Mouse (Mus musculus): ENCODE data around the gene Gdf15. TPM values are rescaled to one million over a fixed set of nuclear protein-coding genes. Genes with fewer than 3 reads are reported as not detected.

The Gdf15 gene
- not detected for polyA plus RNA-seq (2017; shearing (Covaris generic))

GRCm38 (mm10) chr8:70632346-70632892 lies at the start of gene Gdf15:
TSS of gene Gdf15 (minus strand) at chr8:70632456.
- no peak for ATAC-seq

DNA sequence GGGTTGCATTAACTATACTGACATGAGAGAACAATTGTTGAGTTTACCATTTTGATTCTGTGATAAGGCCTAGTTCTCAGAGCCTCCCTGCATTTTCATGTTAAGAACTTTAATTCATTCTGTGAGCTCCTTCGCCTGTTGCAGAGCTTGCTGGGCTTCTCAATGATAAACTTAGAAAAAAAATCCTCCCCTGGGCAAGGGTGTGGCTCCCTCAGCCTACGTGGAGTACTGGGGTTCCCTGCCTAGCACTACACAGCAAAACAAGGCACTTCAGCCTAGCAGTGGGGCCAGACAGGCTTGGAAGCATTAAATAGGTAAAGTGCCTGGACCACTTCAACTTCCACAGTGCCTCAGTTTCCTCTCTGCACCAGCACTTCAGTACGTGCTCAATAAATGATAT lies 49.2 kb upstream of the Gdf15 start:
- ATAC-seq: no peak

DNA sequence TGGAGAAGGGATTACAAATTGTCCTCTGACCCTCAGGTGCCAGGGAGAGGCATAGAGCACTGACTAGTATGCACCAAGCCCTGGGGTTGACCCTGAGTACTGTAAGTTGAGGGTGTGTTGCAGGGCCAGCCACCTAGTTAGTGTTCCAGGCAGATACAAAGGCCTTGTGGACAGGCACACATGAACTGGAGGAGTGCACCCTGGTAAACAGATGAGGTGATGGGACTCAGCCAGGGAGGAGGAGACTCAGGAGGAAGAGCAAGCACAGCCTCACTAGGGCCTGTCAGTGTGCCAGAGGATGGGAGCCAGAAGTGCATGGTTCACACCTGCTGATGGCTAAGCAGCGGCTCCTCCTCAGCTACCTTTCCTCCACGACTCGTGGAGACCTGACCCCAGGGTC lies 47.8 kb upstream of the Gdf15 start:
- ATAC-seq: no peak

DNA sequence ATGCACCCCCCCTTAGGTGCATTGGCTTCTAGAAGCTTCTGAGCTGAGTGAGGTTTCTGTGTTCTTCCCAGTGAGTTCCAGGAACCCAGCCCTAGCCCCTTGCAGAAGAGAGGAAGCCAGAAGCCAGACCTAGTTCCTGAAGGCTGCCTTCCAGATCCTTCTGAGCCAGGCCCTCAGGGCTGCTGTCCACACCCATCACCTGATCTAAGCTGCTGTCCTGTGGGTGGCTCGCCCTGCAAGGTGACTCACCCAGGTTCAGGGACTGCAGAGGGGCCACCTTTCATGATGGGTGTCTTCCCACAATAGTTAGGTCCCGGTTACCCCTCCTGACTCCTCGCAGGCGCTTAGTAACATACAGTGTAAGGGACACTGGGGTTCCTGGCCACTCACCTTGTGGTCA lies 47.1 kb upstream of the Gdf15 start:
- no peak for ATAC-seq

DNA sequence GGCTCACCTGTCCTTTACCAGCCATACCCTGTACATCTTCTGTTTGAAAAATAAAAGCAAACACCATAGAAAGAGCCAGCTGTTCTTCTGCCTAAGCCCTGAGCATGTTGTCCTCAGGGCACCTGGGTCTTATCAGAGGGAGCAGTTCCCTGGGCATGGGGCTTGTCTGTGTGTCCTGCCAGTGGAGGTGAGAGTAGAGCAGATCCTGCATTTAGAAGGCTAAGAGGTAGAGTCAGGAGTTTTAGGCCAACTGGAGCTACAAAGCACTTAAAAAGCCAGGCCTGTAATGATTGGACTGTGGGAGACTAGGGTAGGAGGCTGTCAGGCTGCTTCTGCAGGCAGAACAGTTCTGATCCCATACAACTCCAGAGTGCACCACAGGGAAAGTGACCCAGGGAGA lies 46.4 kb upstream of the Gdf15 start:
- ATAC-seq: no peak

- no peak for ATAC-seq
These were observed 45.3 kb upstream of the Gdf15 start for GRCm38 (mm10) chr8:70677451-70678080.

DNA sequence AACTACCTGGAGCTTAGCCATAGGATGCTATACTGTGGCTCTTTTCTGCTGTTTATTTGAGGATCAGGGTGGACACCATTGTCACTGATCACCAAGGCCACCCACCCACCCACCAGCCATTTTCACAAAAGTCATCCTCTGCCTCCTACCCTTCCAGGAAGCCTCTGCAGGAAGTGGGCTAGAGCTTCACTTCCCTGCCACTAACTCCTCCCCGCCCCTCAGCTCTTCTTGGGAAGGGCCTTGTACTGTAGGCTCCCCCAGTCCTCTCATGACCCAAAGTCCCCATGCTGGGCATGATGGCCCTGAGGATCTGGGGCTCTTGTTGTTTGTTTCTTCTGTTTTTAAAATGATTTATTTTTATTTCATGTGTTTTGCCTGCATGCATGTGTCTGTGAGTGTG lies 43.1 kb upstream of the Gdf15 start:
- peak; percentile 44 for ATAC-seq

DNA sequence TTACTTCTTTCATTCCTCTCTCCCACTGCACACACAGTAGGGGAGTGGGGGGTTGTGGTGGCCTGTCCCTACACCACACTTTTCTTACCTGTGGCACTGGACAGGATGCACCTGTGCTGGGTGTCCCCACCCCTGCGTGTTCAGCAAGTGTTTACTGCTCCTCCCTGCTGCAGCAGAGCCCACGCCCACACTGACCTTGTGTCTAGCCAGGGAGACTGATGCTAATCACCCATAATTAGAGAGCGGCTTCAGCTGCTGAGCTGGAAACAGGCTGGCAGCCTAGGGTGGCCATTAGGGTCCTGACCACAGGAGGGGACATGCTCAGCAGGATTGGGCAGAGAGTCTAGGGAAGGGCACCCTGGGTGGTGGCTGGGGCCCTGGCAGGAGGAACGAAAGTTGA lies 42.5 kb upstream of the Gdf15 start:
- no peak for ATAC-seq

DNA sequence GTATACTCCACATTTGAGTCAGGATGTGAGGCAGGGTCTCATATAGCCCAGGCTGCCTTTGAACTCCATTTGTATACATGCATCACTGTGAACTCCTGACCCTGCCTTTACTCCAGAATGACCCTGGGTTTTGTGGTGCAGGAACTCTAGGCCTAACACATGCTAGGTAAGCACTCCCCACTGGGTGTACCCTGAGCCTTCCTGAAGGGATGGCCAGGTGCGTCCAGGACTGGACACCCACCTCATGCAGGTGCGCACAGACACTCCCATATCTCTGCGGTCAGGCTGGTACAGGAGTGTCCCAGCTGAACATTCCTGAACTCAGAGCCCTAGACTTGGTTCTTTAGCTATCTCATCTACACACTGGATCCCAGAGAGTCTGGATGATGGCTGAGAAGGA lies 41.9 kb upstream of the Gdf15 start:
- no peak for ATAC-seq

DNA sequence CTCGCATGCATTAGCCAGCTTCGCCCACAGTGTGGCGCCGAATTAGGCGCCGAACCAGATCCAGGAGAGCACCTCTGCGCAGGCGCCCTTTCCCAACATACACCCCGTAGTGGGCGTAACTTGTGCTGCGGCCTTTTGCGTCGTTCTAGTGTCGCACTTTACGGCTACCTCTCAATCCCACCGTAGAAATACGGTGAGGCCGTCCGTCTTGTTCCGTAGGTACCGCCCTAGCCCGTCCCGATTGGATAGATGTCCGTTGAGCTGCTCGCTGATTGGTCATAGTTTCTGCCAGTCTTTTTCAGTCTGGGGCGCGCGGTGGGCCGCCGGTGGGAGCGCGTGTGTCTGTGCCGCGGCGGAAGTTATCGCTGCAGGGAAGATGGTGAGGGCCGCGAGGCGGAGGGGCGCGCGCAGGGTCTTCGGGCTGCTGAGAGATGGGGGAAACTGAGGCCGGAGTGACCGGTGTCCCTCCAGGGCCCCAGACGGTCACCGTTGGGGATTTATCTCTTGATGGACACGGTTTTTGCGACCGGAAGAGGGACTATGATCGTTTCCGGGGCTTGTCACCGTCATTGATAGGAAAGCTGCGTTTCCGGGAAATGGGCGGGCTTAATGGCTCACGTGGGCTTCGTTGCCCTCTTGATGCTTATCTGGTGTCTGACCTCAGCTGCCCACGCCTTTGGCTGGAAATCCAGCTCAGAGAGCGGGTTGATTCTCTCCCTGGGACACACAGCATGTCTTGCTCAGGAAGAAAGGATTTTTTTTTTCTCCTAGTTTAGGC lies 41.0 kb upstream of the Gdf15 start, which contains the start of gene Lsm4:
Gene Lsm4 (plus strand): TSS at position 170 of the 778 bp plus-strand sequence.
- ATAC-seq: peak; percentile 90

- ATAC-seq: no peak
These were observed 40.2 kb upstream of the Gdf15 start for GRCm38 (mm10) chr8:70672325-70673078.

GRCm38 (mm10) chr8:70671615-70672324 lies 39.5 kb upstream of the Gdf15 start:
- no peak for ATAC-seq

- no peak for ATAC-seq
These were observed 34.8 kb upstream of the Gdf15 start for GRCm38 (mm10) chr8:70667071-70667470.

GRCm38 (mm10) chr8:70665599-70665998 lies 33.3 kb upstream of the Gdf15 start:
- no peak for ATAC-seq

DNA sequence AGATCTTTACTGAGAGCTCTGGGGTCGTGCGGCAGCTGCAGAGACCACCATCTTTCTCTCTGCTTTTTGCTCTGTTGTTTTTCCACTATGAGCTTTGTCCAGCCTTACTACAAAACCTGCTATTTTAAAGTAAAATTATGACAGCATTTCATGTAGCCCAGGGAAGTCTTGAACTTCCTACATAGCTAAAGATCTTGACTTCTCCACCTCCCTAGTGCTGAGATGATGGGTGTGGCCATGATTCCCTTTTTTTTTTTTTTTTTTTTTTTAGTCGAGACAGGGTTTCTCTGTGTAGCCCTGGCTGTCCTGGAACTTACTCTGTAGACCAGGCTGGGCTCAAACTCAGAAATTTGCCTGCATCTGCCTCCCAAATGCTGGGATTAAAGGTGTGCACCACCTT lies 32.4 kb upstream of the Gdf15 start:
- ATAC-seq: no peak

- ATAC-seq: no peak
These were observed 31.4 kb upstream of the Gdf15 start for GRCm38 (mm10) chr8:70663691-70664090.

DNA sequence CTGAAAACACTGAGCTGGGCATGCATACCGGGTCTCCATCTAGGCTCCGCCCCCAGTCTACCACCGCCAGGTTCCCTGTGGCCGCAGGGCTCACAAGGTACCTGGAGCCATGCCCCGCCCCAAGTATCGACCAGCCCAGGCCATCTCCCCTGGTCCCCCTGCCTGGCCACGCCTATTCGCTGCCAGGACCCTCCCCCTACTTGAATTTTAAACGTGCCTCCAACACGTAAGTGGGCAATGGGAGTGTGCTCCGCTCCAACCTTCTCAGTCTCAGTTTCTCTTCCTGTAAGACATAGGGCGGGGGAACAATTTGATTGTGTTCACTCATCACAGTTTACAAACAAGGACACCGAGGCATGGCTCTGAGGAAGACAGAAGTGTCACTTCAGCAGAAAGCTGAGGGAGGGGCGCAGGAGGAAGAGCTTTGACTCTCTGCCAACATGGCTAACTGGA lies 28.0 kb upstream of the Gdf15 start, which contains the start of gene Pgpep1:
Gene Pgpep1 (minus strand): TSS at position 116 of the 453 bp plus-strand sequence.
- ATAC-seq: no peak

DNA sequence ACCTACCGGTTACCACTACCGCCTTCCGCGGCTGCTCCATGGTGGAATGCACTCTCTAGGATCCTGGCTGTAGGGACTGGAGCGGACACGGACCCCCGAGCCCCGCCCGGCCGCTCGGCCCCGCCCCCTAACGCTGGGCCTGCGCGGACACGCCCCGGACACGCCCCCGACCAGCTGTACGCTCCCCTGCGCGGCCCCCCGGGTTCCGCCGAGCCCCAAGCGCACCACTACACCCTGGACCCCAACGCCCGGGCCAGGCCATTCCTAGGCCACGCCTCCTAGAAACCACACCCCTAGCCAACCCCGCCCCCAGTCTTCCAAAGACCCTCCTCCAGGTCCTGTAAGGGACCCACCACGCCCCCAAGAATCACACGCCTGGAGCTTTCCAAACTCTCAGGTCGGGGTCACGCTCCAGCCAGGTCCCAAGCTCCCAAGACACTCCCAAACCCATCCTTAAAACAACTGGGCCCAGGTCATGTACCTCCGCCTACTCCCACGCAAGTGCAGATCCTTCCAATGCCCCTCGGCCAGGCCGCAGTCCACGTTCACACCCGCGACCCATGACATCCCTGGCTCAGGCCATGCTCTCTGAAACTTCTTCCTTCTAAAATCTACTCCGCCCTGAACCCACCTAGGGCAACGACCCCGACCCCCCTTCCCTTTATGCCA lies 27.5 kb upstream of the Gdf15 start:
- peak; percentile 65 for ATAC-seq

DNA sequence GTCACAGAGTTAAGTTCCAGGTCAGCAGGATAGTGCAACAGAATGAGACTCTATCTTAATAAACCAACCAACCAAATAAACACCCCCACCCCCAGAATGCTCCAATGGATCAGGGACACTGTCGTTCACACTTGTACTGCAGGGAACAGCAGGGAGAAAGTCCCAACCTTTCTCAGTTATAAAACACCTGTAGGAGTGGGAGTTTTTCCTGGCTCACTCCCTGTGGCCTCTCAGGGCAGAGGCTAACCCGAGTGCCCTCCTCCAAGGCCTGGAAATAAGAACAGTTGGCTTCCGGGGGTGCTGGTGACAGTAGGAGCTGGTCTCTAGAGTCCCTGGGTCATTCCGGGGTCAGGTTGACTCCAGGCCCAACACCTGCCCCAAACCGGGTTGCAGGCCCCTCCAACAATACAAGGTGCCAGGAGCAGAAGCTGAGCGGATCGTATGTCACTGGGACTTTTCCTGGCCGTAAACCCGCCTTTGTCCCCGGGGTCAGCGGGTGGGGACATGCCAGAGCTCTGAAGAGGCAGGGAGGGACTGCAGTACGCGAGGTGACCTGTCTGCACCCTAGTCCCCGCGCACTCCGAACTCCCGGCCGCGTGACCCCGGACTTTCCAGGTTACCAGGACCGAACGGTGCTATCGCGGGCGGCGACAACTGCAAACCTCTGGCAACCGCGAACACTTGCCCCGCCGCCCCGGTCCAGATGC lies 26.8 kb upstream of the Gdf15 start:
- ATAC-seq: peak; percentile 37

- no peak for ATAC-seq
These were observed 25.5 kb upstream of the Gdf15 start for GRCm38 (mm10) chr8:70657739-70658138.

DNA sequence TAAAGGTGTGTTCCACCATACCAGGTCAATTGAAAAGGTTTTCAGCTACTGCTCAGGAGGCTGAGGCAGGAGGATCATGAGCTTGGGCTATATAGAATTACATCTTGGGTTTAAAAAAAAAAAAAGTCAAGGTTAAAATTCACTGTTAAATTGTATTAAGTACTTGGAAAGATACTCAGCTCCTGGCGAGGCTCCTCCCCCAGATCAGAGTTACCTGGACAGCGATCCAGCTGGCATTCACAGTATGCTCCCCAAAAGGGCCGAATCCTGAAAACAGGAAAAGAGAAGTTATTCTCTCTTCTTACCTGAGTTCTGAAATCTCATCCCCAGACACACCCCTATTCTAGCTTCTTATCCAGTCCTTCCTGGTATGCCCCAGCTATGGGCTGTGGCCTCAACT lies 25.0 kb upstream of the Gdf15 start:
- ATAC-seq: no peak
